Mouse (Mus musculus) gastrocnemius, adult 8-10 months (tissue): ENCODE data around the gene Klhl7. TPM values are rescaled to one million over a fixed set of nuclear protein-coding genes. Genes with fewer than 3 reads are reported as not detected.
A peak's percentile ranks its signal among the peaks of the same experiment; 100 is the strongest.
"Not testable (repeated sequence)": the region's sequence is repeated elsewhere in the genome, so short reads cannot be mapped to it uniquely, and the experiment has no call there.

Experiments
- DNase-seq, 2 experiments: peaks; one replicate each; pipeline ENCODE4 v3.0.0; 2022; ENCODE audit warnings: low spot score in 2 of 2
- total RNA-seq, 4 experiments: library from RNA; stranded (reverse); gene quantifications; 2 replicates each; pipeline ENCODE4 v1.2.4; 2022

Klhl7 gene
- total RNA-seq, 4 experiments from 2014 or later, result 35.2 to 41.0 (median 37.7) TPM

- DNase-seq, result no peak
Measured at GRCm38 (mm10) chr5:24095393-24095792, 5.0 kb upstream of the Klhl7 start.

- DNase-seq, result no peak
Measured at GRCm38 (mm10) chr5:24095881-24096280, 4.5 kb upstream of the Klhl7 start.

- peak; percentile 54 to 74 for DNase-seq
Measured at GRCm38 (mm10) chr5:24100810-24101311, 456 bp downstream of the Klhl7 start.

GRCm38 (mm10) chr5:24101446-24102140, 1.2 kb downstream of the Klhl7 start:
- no peak for DNase-seq

- DNase-seq, result not testable (repeated sequence)
Measured at GRCm38 (mm10) chr5:24103235-24103634, 2.8 kb downstream of the Klhl7 start.

GRCm38 (mm10) chr5:24103841-24104240, 3.4 kb downstream of the Klhl7 start:
- no peak for DNase-seq

- DNase-seq, result no peak
Measured at GRCm38 (mm10) chr5:24107071-24107739, 6.8 kb downstream of the Klhl7 start.

GRCm38 (mm10) chr5:24107740-24108098, 7.3 kb downstream of the Klhl7 start:
- DNase-seq, result no peak

- DNase-seq, result no peak
Measured at GRCm38 (mm10) chr5:24110068-24110467, 9.7 kb downstream of the Klhl7 start.

- no peak for DNase-seq
Measured at GRCm38 (mm10) chr5:24112116-24112903, 11.9 kb downstream of the Klhl7 start.

GRCm38 (mm10) chr5:24122221-24122620, 21.8 kb downstream of the Klhl7 start:
- DNase-seq, result no peak

- DNase-seq, result no peak
Measured at GRCm38 (mm10) chr5:24124175-24124574, 23.8 kb downstream of the Klhl7 start.

GRCm38 (mm10) chr5:24124579-24125276, 24.3 kb downstream of the Klhl7 start:
- DNase-seq, result no peak

GRCm38 (mm10) chr5:24125910-24126636, 25.7 kb downstream of the Klhl7 start:
- DNase-seq, result no peak

GRCm38 (mm10) chr5:24126967-24127366, 26.6 kb downstream of the Klhl7 start:
- DNase-seq, result no peak

GRCm38 (mm10) chr5:24146964-24147363, 46.6 kb downstream of the Klhl7 start:
- DNase-seq, result no peak

GRCm38 (mm10) chr5:24152199-24152598, 51.8 kb downstream of the Klhl7 start:
- no peak for DNase-seq

GRCm38 (mm10) chr5:24156774-24157173, 56.4 kb downstream of the Klhl7 start:
- no peak for DNase-seq

- peak; percentile 90 for DNase-seq
Measured at GRCm38 (mm10) chr5:24164789-24165445, 64.5 kb downstream of the Klhl7 start, which contains the start of gene Nupl2. Nupl2 (plus strand) TSS chr5:24164963.

GRCm38 (mm10) chr5:24167263-24167662, 66.9 kb downstream of the Klhl7 start:
- no peak for DNase-seq
